Comparison of ENCODE assay signal across 7 mouse cellular contexts in the genomic region with DNA sequence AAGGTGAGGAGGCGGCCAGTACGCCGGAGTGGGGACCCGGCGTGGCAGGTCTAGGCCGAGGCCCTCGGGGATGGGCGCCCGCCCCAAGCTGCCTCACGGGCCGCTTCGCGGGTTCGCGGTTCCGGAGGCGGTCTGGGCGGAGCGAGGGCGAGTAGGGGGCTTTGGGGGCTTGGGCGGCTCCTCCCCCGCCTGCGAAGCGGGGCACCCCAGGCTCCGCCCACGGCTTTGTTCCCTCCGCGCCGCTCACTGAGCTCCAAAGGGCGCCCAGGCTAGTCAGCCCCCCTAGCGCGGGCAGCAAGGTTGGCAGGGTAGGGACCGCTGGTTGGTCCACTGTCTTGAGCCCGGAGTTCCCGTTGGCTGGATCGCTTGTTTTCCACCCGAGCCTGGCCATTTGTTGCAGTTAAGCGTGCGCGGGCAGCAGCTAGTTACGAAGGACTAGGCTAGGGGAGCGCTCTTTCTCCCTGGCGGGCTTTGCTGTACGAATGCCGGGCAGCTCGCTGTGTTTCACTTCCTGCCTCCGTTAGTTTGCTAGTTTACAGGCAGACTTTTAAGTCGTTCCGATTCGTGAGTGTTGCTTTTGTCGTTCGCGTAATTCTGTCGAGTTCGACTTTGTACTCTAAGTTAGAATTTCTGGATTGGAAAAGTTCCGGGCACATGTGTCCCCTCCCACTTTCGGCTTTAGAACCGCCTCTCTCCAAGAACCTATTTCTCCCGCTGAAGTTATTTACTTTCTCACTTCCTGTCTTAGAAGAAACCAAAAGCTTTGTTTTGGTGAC. TPM values are rescaled to one million over a fixed set of nuclear protein-coding genes. Genes with fewer than 3 reads are reported as not detected.
DNase-seq lines count a peak whose midpoint lies in the region; ATAC-seq and TF ChIP-seq lines count a peak whose summit lies in the region.

No protein-coding gene starts in this region.

- peaks cover 51% of the 10 kb centered on the region for H3K79me2 ChIP-seq in macrophage (ENCODE audit: inconsistent target)

- no peak; the same call in 1 of the 2 replicates for TF ChIP-seq CTCF in left cerebral cortex, adult 2 months (IDR thresholded peaks at IDR 0.05)

- peak overlapping the region; percentile 98 for H3K4me3 ChIP-seq in forebrain, embryonic 16.5 days (replicated peaks; ENCODE audit: low read length)
- peak overlapping the region; percentile 83 for H3K4me3 ChIP-seq in hindbrain, embryonic 13.5 days
- H3K4me3 ChIP-seq in left cerebral cortex, adult 2 months = peak overlapping the region; percentile 62
- peak overlapping the region; percentile 91 for H3K4me3 ChIP-seq in macrophage (ENCODE audit: inconsistent target)

- peak overlapping the region; percentile 76 for H3K4me2 ChIP-seq in forebrain, embryonic 16.5 days (ENCODE audit: low read length)
- peak overlapping the region; percentile 70 for H3K4me2 ChIP-seq in hindbrain, embryonic 13.5 days

- no peaks in the 10 kb centered on the region for H3K36me3 ChIP-seq in forebrain, embryonic 16.5 days (ENCODE audit: control insufficient read depth, insufficient read depth)
- no peaks in the 10 kb centered on the region; the same call in 1 of the 2 replicates for H3K36me3 ChIP-seq in hindbrain, embryonic 13.5 days
- H3K36me3 ChIP-seq in macrophage (ENCODE audit: inconsistent target) = no peaks in the 10 kb centered on the region

- peak; percentile 50 for DNase-seq in MEL-GATA-1-ER (ENCODE audit: extremely low read depth, low read depth)
- peak; percentile 82 for DNase-seq in brain, adult 2 months (ENCODE audit: low read depth, low spot score)
- DNase-seq in left cerebral cortex, adult 2 months (ENCODE audit: extremely low spot score in 1 of 2, low spot score in 2 of 2) = peak in 1 of 2 experiments; percentile 63
- peak; percentile 79 to 84 for DNase-seq in right cerebral cortex, postnatal 10 days (ENCODE audit: low spot score in 2 of 2)

- under 1% methylated on average over 56 of the region's 59 CpGs for WGBS in forebrain, embryonic 16.5 days
- whole genome bisulfite sequencing in hindbrain, embryonic 13.5 days = under 1% methylated on average over 59 of the region's 59 CpGs
- WGBS in macrophage (ENCODE audit: missing documents) = under 1% methylated on average over 57 of the region's 59 CpGs

- H3K27ac ChIP-seq in forebrain, embryonic 16.5 days (ENCODE audit: low read length) = peak overlapping the region; percentile 99
- H3K27ac ChIP-seq in hindbrain, embryonic 13.5 days = peak overlapping the region; percentile 98
- H3K27ac ChIP-seq in left cerebral cortex, adult 2 months = peak overlapping the region; percentile 97
- peak overlapping the region; percentile 94 for H3K27ac ChIP-seq in macrophage

- peak overlapping the region; percentile 89 for H3K9ac ChIP-seq in forebrain, embryonic 16.5 days (replicated peaks; ENCODE audit: low read depth, low read length)
- H3K9ac ChIP-seq in hindbrain, embryonic 13.5 days = peak overlapping the region; percentile 85

- intact Hi-C loops in left cerebral cortex, adult 2 months (cut with DNase I) = no loop called here

- H3K27me3 ChIP-seq in forebrain, embryonic 16.5 days (replicated peaks; ENCODE audit: control insufficient read depth, insufficient read depth, low read length) = no peaks in the 10 kb centered on the region
- no peaks in the 10 kb centered on the region for H3K27me3 ChIP-seq in hindbrain, embryonic 13.5 days

- H3K9me3 ChIP-seq in forebrain, embryonic 16.5 days (ENCODE audit: control insufficient read depth, low read length) = no peaks in the 10 kb centered on the region
- no peaks in the 10 kb centered on the region for H3K9me3 ChIP-seq in hindbrain, embryonic 13.5 days

- H3K4me1 ChIP-seq in forebrain, embryonic 16.5 days (replicated peaks; ENCODE audit: control insufficient read depth, insufficient read depth, low read length) = peaks cover 21% of the 10 kb centered on the region
- peaks cover 31% of the 10 kb centered on the region for H3K4me1 ChIP-seq in hindbrain, embryonic 13.5 days (replicated peaks)

- ATAC-seq in forebrain, embryonic 16.5 days = peak; percentile 90
- peak; percentile 94 for ATAC-seq in hindbrain, embryonic 13.5 days (ENCODE audit: low FRiP score)

RNA-seq across cellular contexts. Expression of gene Xrn2, which starts 0.6 kb away (rescaled TPM):
- 97.3 and 102 TPM in 2 replicates for polyA plus RNA-seq in forebrain, embryonic 16.5 days (2015; fragmentation: Nextera tagmentation; extraction: Ambion mirVana)
- polyA plus RNA-seq in hindbrain, embryonic 13.5 days (2015; fragmentation: Nextera tagmentation; extraction: Ambion mirVana) = 75.6 and 77.8 TPM in 2 replicates
- 10 to 100 TPM; 39.5 to 44.2 TPM for total RNA-seq in left cerebral cortex, adult 2 months (2021)
- 100 to 1,000 TPM; 188 to 385 (median 249) TPM for total RNA-seq in macrophage (2018; cell fraction: chromatin; rRNA removed)
- total RNA-seq in macrophage (2018; cell fraction: cytosol; rRNA removed) = 10 to 100 TPM; 55.2 to 89.0 (median 66.9) TPM
- 100 to 1,000 TPM in 25 of 26 experiments, 10 to 100 TPM in 1; 86.0 to 227 (median 120) TPM for total RNA-seq in macrophage (2018; cell fraction: nucleus; rRNA removed)
- 58.1 to 75.3 TPM (median 58.7 TPM) in 3 replicates for polyA plus RNA-seq in macrophage (2018)
